Mouse (Mus musculus): ENCODE data around the gene Birc7. TPM values are rescaled to one million over a fixed set of nuclear protein-coding genes. Genes with fewer than 3 reads are reported as not detected.

The Birc7 gene
- not detected in 2 replicates for polyA plus RNA-seq (2012; rRNA removed)

DNA sequence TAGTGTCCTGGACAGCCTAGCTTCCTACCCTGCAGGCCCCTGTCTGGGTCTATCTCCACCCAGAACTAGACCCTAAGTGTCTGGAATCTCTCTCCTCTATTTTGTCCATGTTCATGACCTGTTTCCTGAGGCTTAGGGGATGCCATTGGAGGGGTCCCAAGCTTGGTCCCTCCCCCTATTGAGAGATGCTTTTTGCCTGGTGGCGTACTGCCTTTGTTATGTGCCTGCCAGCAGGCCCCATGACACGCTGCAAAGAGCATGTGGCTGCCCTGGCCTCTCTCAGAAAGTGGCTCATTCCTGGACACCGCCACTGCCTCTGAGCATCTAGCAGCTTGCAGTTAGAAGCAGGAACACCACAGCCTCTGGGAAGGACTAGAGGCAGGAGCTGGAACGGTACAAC lies at the start of gene Birc7:
TSS of gene Birc7 (plus strand) at position 301 of the 400 bp plus-strand sequence.
- 71% methylated on average over 4 of the region's 4 CpGs for WGBS
- no peak for DNase-seq (ENCODE audit: low read depth in 1 of 2, low spot score in 2 of 2)
- Histone ChIP-seq H3K27me3 (ENCODE audit: control insufficient read depth, insufficient read depth, low read length) (no peaks in the 10 kb centered on the region), H3K27ac (ENCODE audit: insufficient read depth, low read length) (no peak within 1 kb of the TSS), H3K36me3 (ENCODE audit: control insufficient read depth, insufficient read depth, low read length) (no peaks in the 10 kb centered on the region), H3K4me3 (ENCODE audit: extremely low read depth, insufficient read depth, insufficient read length) (no peak within 1 kb of the TSS), H3K4me1 (ENCODE audit: control insufficient read depth, insufficient read depth, insufficient read length) (no peaks in the 10 kb centered on the region)
- TF ChIP-seq POLR2A (IDR thresholded peaks at IDR 0.05; ENCODE audit: low read depth, low read length) (no peak), CTCF (IDR thresholded peaks at IDR 0.05; ENCODE audit: extremely low read depth, insufficient read depth, insufficient read length, insufficient replicate concordance) (no peak)

DNA sequence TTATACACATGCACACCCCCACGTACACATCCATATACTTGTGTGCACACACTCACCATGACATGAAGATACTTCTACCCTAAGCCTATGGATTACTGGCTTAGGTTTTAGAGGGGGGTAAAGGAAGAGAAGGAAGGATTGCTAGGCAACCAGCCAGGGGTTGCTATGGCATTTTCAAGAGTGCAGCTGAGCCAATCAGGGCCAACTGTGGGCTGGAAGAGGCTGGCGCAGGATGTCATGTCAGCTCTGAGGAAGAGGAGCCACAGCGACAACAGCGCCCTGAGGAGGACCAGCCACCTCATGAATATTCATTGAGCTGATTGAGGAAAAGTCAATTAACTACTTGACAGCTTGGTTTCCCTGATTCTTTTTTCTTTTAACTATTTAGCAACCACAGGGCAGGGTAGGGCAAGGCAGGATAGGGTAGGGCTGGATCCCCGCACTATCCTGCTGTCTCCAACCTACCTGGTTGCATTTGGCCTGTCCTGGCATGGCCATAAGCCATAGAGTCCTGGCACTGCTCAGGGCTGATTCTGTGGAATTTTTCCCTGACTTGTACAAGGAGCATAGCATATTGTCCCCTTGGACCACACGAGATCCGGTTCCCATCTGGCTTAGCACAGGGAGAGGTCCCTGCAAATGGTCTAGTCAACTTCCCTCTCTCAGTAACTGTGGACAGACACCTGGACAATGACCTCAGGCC lies 49.3 kb upstream of the Birc7 start:
- H3K36me3 ChIP-seq (ENCODE audit: control insufficient read depth, insufficient read depth, low read length) = no peaks in the 10 kb centered on the region
- 49% methylated on average over 7 of the region's 7 CpGs for WGBS
- no peak for DNase-seq (ENCODE audit: low read depth in 1 of 2, low spot score in 2 of 2)

DNA sequence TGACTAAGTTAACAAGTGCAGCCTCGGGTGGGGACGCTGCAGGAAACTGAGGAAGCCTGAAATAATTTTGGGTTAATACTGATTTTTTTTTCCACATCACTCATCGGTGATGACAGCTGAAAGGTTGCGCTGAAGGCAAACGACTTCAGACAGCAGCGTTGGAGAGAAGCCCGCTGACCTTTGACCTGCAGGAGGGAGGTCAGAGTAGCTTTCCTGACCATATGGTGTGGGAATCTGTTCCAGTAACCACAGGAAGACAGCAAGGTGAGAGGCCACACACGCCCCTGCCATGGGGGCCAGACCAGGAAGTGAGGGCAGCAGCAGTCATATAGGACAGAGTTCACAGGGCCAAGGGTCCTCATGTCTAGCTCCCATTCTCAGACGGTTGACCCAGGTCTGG lies 47.5 kb upstream of the Birc7 start:
- DNase-seq (ENCODE audit: low read depth in 1 of 2, low spot score in 2 of 2) = no peak
- 54% methylated on average over 9 of the region's 9 CpGs for WGBS

More for the DNA sequence above, 49.3 kb upstream of the Birc7 start:
- H3K4me3 ChIP-seq (ENCODE audit: extremely low read depth, insufficient read depth, insufficient read length) = no peak overlapping the region
- no peak overlapping the region for H3K27ac ChIP-seq (ENCODE audit: insufficient read depth, low read length)
- no peaks in the 10 kb centered on the region for H3K27me3 ChIP-seq (ENCODE audit: control insufficient read depth, insufficient read depth, low read length)
- H3K4me1 ChIP-seq (ENCODE audit: control insufficient read depth, insufficient read depth, insufficient read length) = no peaks in the 10 kb centered on the region
- TF ChIP-seq CTCF (IDR thresholded peaks at IDR 0.05; ENCODE audit: extremely low read depth, insufficient read depth, insufficient read length, insufficient replicate concordance) = no peak
- no peak for TF ChIP-seq POLR2A (IDR thresholded peaks at IDR 0.05; ENCODE audit: low read depth, low read length)

DNA sequence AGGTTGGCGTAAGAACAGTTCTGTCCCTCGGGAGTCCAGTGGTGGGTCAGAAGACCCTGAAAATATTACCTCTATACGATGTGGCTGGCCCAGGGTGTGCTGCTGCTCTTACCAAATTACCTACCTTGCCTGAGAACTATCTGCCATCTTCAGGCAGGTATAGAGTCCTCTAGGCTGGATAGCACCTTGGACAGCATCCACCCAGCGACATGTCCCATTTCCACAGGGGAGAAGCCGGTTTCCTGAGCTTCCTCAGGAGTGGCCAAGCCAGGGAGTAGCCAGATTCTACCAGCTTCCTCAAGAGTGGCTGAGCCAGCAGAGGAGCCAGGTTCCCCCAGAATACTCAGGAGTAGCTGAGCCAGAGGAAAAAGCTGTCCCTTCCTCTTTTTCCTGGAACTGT lies 43.6 kb upstream of the Birc7 start:
- H3K4me3 ChIP-seq (ENCODE audit: extremely low read depth, insufficient read depth, insufficient read length) = no peak overlapping the region
- DNase-seq (ENCODE audit: low read depth in 1 of 2, low spot score in 2 of 2) = no peak
- whole genome bisulfite sequencing = 64% methylated on average over 5 of the region's 5 CpGs
- no peak overlapping the region for H3K27ac ChIP-seq (ENCODE audit: insufficient read depth, low read length)
- 0 out of 2 replicates have a peak, but pooled peaks cover 2% of the 10 kb centered on the region for H3K27me3 ChIP-seq (ENCODE audit: control insufficient read depth, insufficient read depth, low read length)
- H3K36me3 ChIP-seq (ENCODE audit: control insufficient read depth, insufficient read depth, low read length) = no peaks in the 10 kb centered on the region
- no peak for TF ChIP-seq POLR2A (IDR thresholded peaks at IDR 0.05; ENCODE audit: low read depth, low read length)
- no peak for TF ChIP-seq CTCF (IDR thresholded peaks at IDR 0.05; ENCODE audit: extremely low read depth, insufficient read depth, insufficient read length, insufficient replicate concordance)
- H3K4me1 ChIP-seq (ENCODE audit: control insufficient read depth, insufficient read depth, insufficient read length) = no peaks in the 10 kb centered on the region

More for the DNA sequence above, 47.5 kb upstream of the Birc7 start:
- no peak overlapping the region for H3K4me3 ChIP-seq (ENCODE audit: extremely low read depth, insufficient read depth, insufficient read length)
- H3K4me1 ChIP-seq (ENCODE audit: control insufficient read depth, insufficient read depth, insufficient read length) = no peaks in the 10 kb centered on the region
- H3K27ac ChIP-seq (ENCODE audit: insufficient read depth, low read length) = no peak overlapping the region
- H3K36me3 ChIP-seq (ENCODE audit: control insufficient read depth, insufficient read depth, low read length) = no peaks in the 10 kb centered on the region
- H3K27me3 ChIP-seq (ENCODE audit: control insufficient read depth, insufficient read depth, low read length) = no peaks in the 10 kb centered on the region
- TF ChIP-seq CTCF (IDR thresholded peaks at IDR 0.05; ENCODE audit: extremely low read depth, insufficient read depth, insufficient read length, insufficient replicate concordance) (no peak), POLR2A (IDR thresholded peaks at IDR 0.05; ENCODE audit: low read depth, low read length) (no peak)

- no peak overlapping the region for H3K4me3 ChIP-seq (ENCODE audit: extremely low read depth, insufficient read depth, insufficient read length)
- peaks cover 4% of the 10 kb centered on the region; the same call in 1 of the 2 replicates for H3K4me1 ChIP-seq (ENCODE audit: control insufficient read depth, insufficient read depth, insufficient read length)
- no peaks in the 10 kb centered on the region for H3K36me3 ChIP-seq (ENCODE audit: control insufficient read depth, insufficient read depth, low read length)
- WGBS = 21% methylated on average over 19 of the region's 19 CpGs
- H3K27ac ChIP-seq (ENCODE audit: insufficient read depth, low read length) = no peak overlapping the region
- TF ChIP-seq CTCF (IDR thresholded peaks at IDR 0.05; ENCODE audit: extremely low read depth, insufficient read depth, insufficient read length, insufficient replicate concordance) = no peak
- TF ChIP-seq POLR2A (IDR thresholded peaks at IDR 0.05; ENCODE audit: low read depth, low read length) = no peak
- peaks cover 25% of the 10 kb centered on the region for H3K27me3 ChIP-seq (ENCODE audit: control insufficient read depth, insufficient read depth, low read length)
- DNase-seq (ENCODE audit: low read depth in 1 of 2, low spot score in 2 of 2) = no peak
Observed at GRCm38 (mm10) chr2:180889271-180889920, 39.4 kb upstream of the Birc7 start.

DNA sequence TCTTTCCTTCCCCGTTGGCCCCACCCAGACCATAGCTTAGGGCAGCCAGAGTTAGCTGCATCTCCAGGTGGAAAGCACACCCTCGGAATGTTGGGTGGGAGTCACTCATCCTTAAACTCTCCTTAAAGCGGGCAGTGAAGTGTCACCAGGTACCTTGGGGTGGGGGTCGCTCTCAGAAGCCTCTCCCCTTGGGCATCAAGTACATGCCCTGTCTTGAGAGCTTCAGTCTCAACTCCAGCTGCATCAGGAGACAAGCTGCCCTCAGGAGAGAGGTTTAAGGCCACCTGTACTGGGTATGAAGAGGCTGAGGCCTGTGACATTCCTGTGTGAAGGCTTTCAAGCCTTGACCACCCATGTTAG lies 38.9 kb upstream of the Birc7 start:
- 35% methylated on average over 4 of the region's 4 CpGs for WGBS
- no peak for DNase-seq (ENCODE audit: low read depth in 1 of 2, low spot score in 2 of 2)
- TF ChIP-seq POLR2A (IDR thresholded peaks at IDR 0.05; ENCODE audit: low read depth, low read length) (no peak), CTCF (IDR thresholded peaks at IDR 0.05; ENCODE audit: extremely low read depth, insufficient read depth, insufficient read length, insufficient replicate concordance) (no peak)
- no peak overlapping the region for H3K4me3 ChIP-seq (ENCODE audit: extremely low read depth, insufficient read depth, insufficient read length)
- peaks cover 4% of the 10 kb centered on the region; the same call in 1 of the 2 replicates for H3K4me1 ChIP-seq (ENCODE audit: control insufficient read depth, insufficient read depth, insufficient read length)
- H3K36me3 ChIP-seq (ENCODE audit: control insufficient read depth, insufficient read depth, low read length) = no peaks in the 10 kb centered on the region
- no peak overlapping the region for H3K27ac ChIP-seq (ENCODE audit: insufficient read depth, low read length)
- peaks cover 27% of the 10 kb centered on the region for H3K27me3 ChIP-seq (ENCODE audit: control insufficient read depth, insufficient read depth, low read length)
